Mouse (Mus musculus): ENCODE measurements around the gene Ctsw.

Ctsw gene

DNA sequence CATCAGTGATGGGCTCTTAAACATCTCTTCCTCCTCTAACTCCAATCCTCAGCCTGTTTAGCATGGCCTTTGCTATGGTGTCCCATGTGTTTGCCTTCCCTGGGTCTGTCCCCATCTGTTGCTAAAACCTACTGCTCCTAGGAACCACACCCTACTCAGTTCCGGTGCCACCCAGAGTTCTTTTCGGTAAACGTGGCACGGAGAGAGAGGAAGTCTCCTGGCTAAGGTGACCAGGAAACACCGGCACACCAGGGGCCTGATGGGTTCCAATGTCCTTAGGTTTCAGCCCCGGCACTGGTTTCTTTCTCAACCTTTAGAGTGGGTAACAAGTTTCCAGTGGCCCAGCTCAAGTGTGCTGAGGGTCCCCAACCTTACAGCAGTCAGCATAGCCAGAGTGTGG lies 47.7 kb downstream of the Ctsw start:
- H3K4me1 ChIP-seq (replicated peaks; ENCODE audit: low read depth, low read length), result peaks cover 47% of the 10 kb centered on the region
- H3K36me3 ChIP-seq (ENCODE audit: insufficient read depth, low read length), result peaks cover 38% of the 10 kb centered on the region
- TF ChIP-seq NANOG (IDR thresholded peaks at IDR 0.05; ENCODE audit: borderline replicate concordance, low read length) (no peak), POU5F1 (IDR thresholded peaks at IDR 0.05; ENCODE audit: borderline replicate concordance, low read length) (no peak), CTCF (conservative IDR thresholded peaks at IDR 0.05; ENCODE audit: low read length) (no peak)

DNA sequence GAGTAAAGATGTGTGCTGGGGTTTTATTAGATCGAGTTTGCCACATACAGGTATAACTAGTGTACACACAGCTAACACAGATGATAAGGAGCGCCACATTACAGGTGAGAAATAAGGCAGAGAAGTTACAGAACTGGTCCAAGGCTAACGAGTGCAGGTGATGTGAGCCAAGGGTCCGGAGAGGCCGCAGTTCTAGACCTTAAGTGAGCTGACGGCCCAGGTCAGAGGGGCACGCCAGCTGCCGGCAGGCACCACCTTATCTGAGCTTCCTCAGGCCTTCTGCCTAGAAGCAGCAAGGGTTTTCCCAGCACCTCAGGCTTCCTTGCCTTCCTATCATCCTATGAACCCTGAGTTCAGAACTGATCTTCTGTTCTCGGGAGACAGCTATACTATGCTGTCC lies 48.7 kb downstream of the Ctsw start:
- Histone ChIP-seq H3K27me3 (ENCODE audit: insufficient read depth, low read length) (peaks cover 5% of the 10 kb centered on the region; the same call in 1 of the 2 replicates), H3K36me3 (ENCODE audit: insufficient read depth, low read length) (peaks cover 38% of the 10 kb centered on the region), H3K4me1 (replicated peaks; ENCODE audit: low read depth, low read length) (peaks cover 52% of the 10 kb centered on the region), H3K4me3 (replicated peaks; ENCODE audit: low read length) (no peak overlapping the region), H3K9me3 (ENCODE audit: low read length) (no peaks in the 10 kb centered on the region)
- TF ChIP-seq CTCF (conservative IDR thresholded peaks at IDR 0.05; ENCODE audit: low read length), result no peak
- TF ChIP-seq NANOG (IDR thresholded peaks at IDR 0.05; ENCODE audit: borderline replicate concordance, low read length), result no peak
- TF ChIP-seq POU5F1 (IDR thresholded peaks at IDR 0.05; ENCODE audit: borderline replicate concordance, low read length), result no peak

More for the DNA sequence above, 47.7 kb downstream of the Ctsw start:
- Histone ChIP-seq H3K4me3 (replicated peaks; ENCODE audit: low read length) (no peak overlapping the region), H3K27me3 (ENCODE audit: insufficient read depth, low read length) (peaks cover 4% of the 10 kb centered on the region; the same call in 1 of the 2 replicates), H3K9me3 (ENCODE audit: low read length) (no peaks in the 10 kb centered on the region)

GRCm38 (mm10) chr19:5418750-5419466 lies 49.4 kb downstream of the Ctsw start:
- Histone ChIP-seq H3K4me3 (replicated peaks; ENCODE audit: low read length) (no peak overlapping the region), H3K9me3 (ENCODE audit: low read length) (no peaks in the 10 kb centered on the region), H3K36me3 (ENCODE audit: insufficient read depth, low read length) (peaks cover 38% of the 10 kb centered on the region), H3K27me3 (ENCODE audit: insufficient read depth, low read length) (peaks cover 5% of the 10 kb centered on the region; the same call in 1 of the 2 replicates), H3K4me1 (replicated peaks; ENCODE audit: low read depth, low read length) (peaks cover 50% of the 10 kb centered on the region)
- TF ChIP-seq NANOG (IDR thresholded peaks at IDR 0.05; ENCODE audit: borderline replicate concordance, low read length), result no peak
